Mouse (Mus musculus): Measurements from ENCODE around the gene Lsm4. TPM values are rescaled to one million over a fixed set of nuclear protein-coding genes. Genes with fewer than 3 reads are reported as not detected.

The Lsm4 gene
- 290 and 307 TPM in 2 replicates for polyA plus RNA-seq (2014; fragmentation: Nextera tagmentation; extraction: Ambion mirVana)

DNA sequence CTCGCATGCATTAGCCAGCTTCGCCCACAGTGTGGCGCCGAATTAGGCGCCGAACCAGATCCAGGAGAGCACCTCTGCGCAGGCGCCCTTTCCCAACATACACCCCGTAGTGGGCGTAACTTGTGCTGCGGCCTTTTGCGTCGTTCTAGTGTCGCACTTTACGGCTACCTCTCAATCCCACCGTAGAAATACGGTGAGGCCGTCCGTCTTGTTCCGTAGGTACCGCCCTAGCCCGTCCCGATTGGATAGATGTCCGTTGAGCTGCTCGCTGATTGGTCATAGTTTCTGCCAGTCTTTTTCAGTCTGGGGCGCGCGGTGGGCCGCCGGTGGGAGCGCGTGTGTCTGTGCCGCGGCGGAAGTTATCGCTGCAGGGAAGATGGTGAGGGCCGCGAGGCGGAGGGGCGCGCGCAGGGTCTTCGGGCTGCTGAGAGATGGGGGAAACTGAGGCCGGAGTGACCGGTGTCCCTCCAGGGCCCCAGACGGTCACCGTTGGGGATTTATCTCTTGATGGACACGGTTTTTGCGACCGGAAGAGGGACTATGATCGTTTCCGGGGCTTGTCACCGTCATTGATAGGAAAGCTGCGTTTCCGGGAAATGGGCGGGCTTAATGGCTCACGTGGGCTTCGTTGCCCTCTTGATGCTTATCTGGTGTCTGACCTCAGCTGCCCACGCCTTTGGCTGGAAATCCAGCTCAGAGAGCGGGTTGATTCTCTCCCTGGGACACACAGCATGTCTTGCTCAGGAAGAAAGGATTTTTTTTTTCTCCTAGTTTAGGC lies at the start of gene Lsm4:
Gene Lsm4 (plus strand): TSS at position 170 of the 778 bp plus-strand sequence.
- Histone ChIP-seq H3K4me3 (ENCODE audit: low read depth, low read length) (peak within 1 kb of the TSS; percentile 53), H3K4me2 (ENCODE audit: low read length) (peak within 1 kb of the TSS; percentile 73), H3K9me3 (ENCODE audit: control insufficient read depth, low read length) (no peaks in the 10 kb centered on the region), H3K9ac (ENCODE audit: low read length) (peak within 1 kb of the TSS; percentile 66), H3K4me1 (replicated peaks; ENCODE audit: control insufficient read depth, insufficient read depth, low read length) (peaks cover 19% of the 10 kb centered on the region), H3K27ac (ENCODE audit: low read depth) (peak within 1 kb of the TSS; percentile 93), H3K36me3 (ENCODE audit: control insufficient read depth, insufficient read depth, low read length) (peaks cover 18% of the 10 kb centered on the region), H3K27me3 (replicated peaks; ENCODE audit: control insufficient read depth, insufficient read depth, low read length) (no peaks in the 10 kb centered on the region)
- DNase-seq (ENCODE audit: low spot score) (peak; percentile 100), ATAC-seq (replicated peaks; ENCODE audit: low FRiP score, low TSS enrichment, low read depth) (peak; percentile 98)
- under 1% methylated on average over 60 of the region's 60 CpGs for WGBS

DNA sequence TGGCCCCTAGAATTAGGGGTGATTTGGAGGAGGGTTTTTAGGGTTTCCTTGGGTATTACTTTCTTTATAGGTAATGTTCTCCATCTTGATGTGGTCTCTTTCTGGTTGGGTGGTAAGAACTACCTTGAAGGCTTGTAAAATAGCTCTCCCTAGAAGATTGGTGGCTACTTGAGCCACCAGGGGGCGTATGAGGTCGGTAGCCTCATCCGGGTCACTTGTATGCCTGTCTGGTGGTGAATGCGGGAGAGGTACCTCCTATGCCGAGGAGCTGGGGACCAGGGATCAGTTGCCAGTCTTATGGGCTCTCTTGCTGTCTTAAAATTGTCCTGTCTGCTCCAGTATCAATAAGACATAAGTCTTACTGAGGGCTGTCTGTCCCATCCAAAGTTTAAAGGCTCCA lies 47.9 kb upstream of the Lsm4 start:
- DNase-seq (ENCODE audit: low spot score) = peak; percentile 78
- peaks cover 1% of the 10 kb centered on the region; the same call in 1 of the 2 replicates for H3K4me1 ChIP-seq (replicated peaks; ENCODE audit: control insufficient read depth, insufficient read depth, low read length)
- no peaks in the 10 kb centered on the region for H3K9me3 ChIP-seq (ENCODE audit: control insufficient read depth, low read length)
- no peak for ATAC-seq (replicated peaks; ENCODE audit: low FRiP score, low TSS enrichment, low read depth)
- H3K27ac ChIP-seq (ENCODE audit: low read depth) = no peak overlapping the region
- H3K4me3 ChIP-seq (ENCODE audit: low read depth, low read length) = no peak overlapping the region
- H3K4me2 ChIP-seq (ENCODE audit: low read length) = no peak overlapping the region
- H3K36me3 ChIP-seq (ENCODE audit: control insufficient read depth, insufficient read depth, low read length) = no peaks in the 10 kb centered on the region
- H3K9ac ChIP-seq (ENCODE audit: low read length) = no peak overlapping the region
- WGBS = 14% methylated on average over 5 of the region's 5 CpGs
- no peaks in the 10 kb centered on the region for H3K27me3 ChIP-seq (replicated peaks; ENCODE audit: control insufficient read depth, insufficient read depth, low read length)

DNA sequence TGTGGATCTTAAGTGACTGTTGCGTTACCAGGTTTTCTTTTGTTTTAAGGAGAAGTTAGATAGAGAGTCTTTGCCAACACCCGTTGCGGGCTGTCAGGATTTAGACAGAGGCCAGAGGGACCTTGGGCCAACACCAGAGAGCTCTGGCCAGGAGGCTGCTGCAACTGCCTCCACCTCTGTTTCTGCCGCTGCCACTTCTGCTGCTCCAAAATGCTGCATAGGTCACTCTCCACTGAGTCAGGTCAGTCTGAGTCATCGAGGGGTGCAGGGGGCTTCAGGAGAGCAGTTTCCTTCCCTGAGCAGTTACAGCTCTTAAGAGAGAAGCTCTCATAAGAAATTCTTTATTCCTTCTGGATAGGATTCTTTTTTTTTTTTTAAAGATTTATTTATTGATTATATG lies 46.0 kb upstream of the Lsm4 start:
- WGBS = 89% methylated on average over 5 of the region's 5 CpGs
- H3K36me3 ChIP-seq (ENCODE audit: control insufficient read depth, insufficient read depth, low read length) = no peaks in the 10 kb centered on the region
- no peaks in the 10 kb centered on the region for H3K27me3 ChIP-seq (replicated peaks; ENCODE audit: control insufficient read depth, insufficient read depth, low read length)
- DNase-seq (ENCODE audit: low spot score) (no peak), ATAC-seq (replicated peaks; ENCODE audit: low FRiP score, low TSS enrichment, low read depth) (no peak)
- no peaks in the 10 kb centered on the region for H3K9me3 ChIP-seq (ENCODE audit: control insufficient read depth, low read length)
- no peak overlapping the region for H3K9ac ChIP-seq (ENCODE audit: low read length)
- peaks cover 21% of the 10 kb centered on the region for H3K4me1 ChIP-seq (replicated peaks; ENCODE audit: control insufficient read depth, insufficient read depth, low read length)
- no peak overlapping the region for H3K4me3 ChIP-seq (ENCODE audit: low read depth, low read length)
- H3K4me2 ChIP-seq (ENCODE audit: low read length) = no peak overlapping the region
- no peak overlapping the region for H3K27ac ChIP-seq (ENCODE audit: low read depth)

DNA sequence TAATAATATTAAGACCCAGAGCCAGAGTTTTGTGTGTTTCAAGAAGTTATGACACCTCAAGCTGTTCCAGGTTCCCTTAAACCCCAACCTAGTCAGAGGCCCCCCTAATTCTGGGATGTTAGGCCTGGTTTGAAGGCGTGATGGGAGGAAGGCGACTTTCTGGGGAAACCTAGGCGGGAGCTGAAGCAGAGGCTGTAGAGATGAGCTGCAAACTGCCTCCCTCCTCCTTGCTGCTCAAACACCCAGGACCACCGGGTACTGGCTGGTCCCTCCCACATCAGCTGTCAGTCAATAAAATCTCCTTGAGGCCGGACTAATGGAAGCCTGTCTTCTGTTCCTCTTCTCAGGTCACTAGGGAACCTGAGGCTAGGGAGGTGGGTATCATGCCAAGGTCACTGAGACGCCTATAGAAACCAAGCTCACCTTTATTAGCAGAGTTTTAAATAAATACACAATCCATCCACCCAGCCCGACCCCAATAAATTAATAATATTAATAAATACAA lies 44.0 kb upstream of the Lsm4 start:
- 55% methylated on average over 7 of the region's 7 CpGs for WGBS
- no peaks in the 10 kb centered on the region for H3K36me3 ChIP-seq (ENCODE audit: control insufficient read depth, insufficient read depth, low read length)

DNA sequence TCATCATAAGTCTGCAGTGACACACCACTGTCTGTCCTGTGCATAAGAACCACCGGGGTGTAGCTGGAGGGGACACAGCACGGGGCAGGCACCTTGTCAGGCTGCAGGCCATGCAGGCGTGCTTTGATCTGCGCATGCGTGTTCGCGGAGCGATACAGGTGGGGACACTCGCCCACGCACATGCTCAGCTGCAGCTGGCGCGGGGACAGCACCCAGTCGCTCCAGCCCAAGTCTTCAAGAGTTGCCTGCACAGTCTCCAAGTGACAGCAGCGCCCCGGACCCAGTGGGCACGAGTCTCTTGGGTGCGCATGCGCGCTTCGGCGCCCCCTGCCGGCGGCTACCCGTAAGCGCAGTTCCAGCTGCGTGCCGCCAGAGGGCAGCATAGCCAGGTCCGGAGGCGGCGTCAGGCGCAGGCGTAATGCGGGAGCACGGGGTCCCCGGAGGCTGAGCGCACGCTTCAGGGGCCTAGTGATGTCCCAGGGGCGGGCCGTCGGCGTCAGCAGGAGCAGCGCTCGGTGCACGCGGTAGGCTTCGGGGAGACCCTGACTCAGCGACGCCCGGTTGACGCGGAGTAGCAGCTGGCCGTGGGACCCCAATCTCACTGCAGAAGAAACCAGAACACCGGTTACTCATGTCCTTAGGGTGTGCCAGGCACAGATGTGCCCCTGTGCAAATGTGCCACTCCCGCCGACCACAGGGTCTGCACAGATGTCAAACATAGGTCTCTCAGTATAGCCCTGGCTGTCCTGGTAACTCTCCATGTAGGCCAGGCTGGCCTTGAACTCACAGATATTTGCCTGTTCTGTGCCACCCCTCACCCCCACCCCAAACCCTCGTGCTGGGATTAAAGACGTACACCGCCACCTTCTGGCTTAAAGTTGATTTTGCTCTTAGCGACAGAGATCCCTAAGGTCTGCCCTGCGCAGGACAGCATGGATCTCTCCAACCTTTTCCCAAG lies 43.2 kb upstream of the Lsm4 start:
- DNase-seq (ENCODE audit: low spot score) = peak; percentile 98
- Histone ChIP-seq H3K4me1 (replicated peaks; ENCODE audit: control insufficient read depth, insufficient read depth, low read length) (peaks cover 23% of the 10 kb centered on the region), H3K36me3 (ENCODE audit: control insufficient read depth, insufficient read depth, low read length) (no peaks in the 10 kb centered on the region), H3K4me3 (ENCODE audit: low read depth, low read length) (peak overlapping the region; percentile 44), H3K9me3 (ENCODE audit: control insufficient read depth, low read length) (no peaks in the 10 kb centered on the region), H3K27me3 (replicated peaks; ENCODE audit: control insufficient read depth, insufficient read depth, low read length) (no peaks in the 10 kb centered on the region), H3K27ac (ENCODE audit: low read depth) (peak overlapping the region; percentile 28; the same call in 1 of the 2 replicates), H3K4me2 (ENCODE audit: low read length) (peak overlapping the region; percentile 71), H3K9ac (ENCODE audit: low read length) (peak overlapping the region; percentile 42)
- ATAC-seq (replicated peaks; ENCODE audit: low FRiP score, low TSS enrichment, low read depth) = peak; percentile 92
- 2% methylated on average over 60 of the region's 60 CpGs for WGBS

More for the DNA sequence above, 44.0 kb upstream of the Lsm4 start:
- H3K4me2 ChIP-seq (ENCODE audit: low read length) = peak overlapping the region; percentile 71
- no peak for DNase-seq (ENCODE audit: low spot score)
- no peaks in the 10 kb centered on the region for H3K9me3 ChIP-seq (ENCODE audit: control insufficient read depth, low read length)
- ATAC-seq (replicated peaks; ENCODE audit: low FRiP score, low TSS enrichment, low read depth) = no peak
- peak overlapping the region; percentile 28; the same call in 1 of the 2 replicates for H3K27ac ChIP-seq (ENCODE audit: low read depth)
- H3K4me1 ChIP-seq (replicated peaks; ENCODE audit: control insufficient read depth, insufficient read depth, low read length) = peaks cover 23% of the 10 kb centered on the region
- H3K27me3 ChIP-seq (replicated peaks; ENCODE audit: control insufficient read depth, insufficient read depth, low read length) = no peaks in the 10 kb centered on the region
- H3K9ac ChIP-seq (ENCODE audit: low read length) = no peak overlapping the region; the same call in 1 of the 2 replicates
- H3K4me3 ChIP-seq (ENCODE audit: low read depth, low read length) = peak overlapping the region; percentile 44; the same call in 1 of the 2 replicates

DNA sequence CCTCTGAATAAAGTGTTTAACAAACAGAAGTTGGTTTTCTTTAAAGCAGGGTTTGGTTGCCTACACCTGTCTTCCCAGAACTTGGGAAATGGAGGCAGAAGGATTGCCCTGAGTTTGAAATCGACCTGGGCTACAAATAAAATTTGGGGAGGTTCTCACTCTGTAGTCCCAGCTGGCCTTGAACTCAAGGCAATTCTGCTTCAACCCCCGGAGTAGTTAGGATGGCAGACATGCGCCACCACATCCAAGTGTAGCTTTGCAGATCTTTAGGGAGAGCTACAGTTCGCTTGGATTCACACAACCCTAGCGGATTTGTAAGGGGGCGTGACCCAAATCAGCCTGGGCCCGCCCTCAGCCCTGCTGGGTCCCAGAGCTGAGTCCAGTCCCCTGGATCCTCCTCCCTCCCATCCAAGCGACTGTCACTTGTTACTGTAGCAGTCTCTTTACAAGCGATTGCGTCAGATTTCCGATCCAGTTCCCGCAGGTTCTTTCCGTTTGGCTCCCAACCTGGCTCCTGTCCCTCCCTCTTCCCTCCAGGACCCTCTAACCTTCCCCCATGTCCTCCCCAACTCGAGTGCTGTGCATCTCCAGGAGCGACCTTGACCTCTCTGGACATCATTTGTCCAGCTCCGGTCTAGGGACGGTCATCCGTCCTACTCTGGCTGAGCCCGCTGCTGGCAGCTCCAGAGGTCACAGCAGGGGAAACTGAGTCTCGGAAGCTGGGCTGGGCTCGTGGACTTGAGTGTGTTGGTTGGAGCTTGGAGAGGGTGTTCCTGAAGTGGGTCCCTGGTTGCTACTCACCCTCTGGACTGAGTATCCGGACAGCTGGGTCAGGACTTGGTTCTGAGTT lies 42.3 kb upstream of the Lsm4 start:
- 16% methylated on average over 22 of the region's 22 CpGs for WGBS
- no peaks in the 10 kb centered on the region for H3K36me3 ChIP-seq (ENCODE audit: control insufficient read depth, insufficient read depth, low read length)
- peaks cover 23% of the 10 kb centered on the region for H3K4me1 ChIP-seq (replicated peaks; ENCODE audit: control insufficient read depth, insufficient read depth, low read length)
- peak overlapping the region; percentile 23; the same call in 1 of the 2 replicates for H3K4me3 ChIP-seq (ENCODE audit: low read depth, low read length)
- no peak overlapping the region for H3K27ac ChIP-seq (ENCODE audit: low read depth)
- H3K27me3 ChIP-seq (replicated peaks; ENCODE audit: control insufficient read depth, insufficient read depth, low read length) = no peaks in the 10 kb centered on the region
- ATAC-seq (replicated peaks; ENCODE audit: low FRiP score, low TSS enrichment, low read depth) (no peak), DNase-seq (ENCODE audit: low spot score) (peak; percentile 69)
- no peaks in the 10 kb centered on the region for H3K9me3 ChIP-seq (ENCODE audit: control insufficient read depth, low read length)
- H3K9ac ChIP-seq (ENCODE audit: low read length) = peak overlapping the region; percentile 10; the same call in 1 of the 2 replicates
- peak overlapping the region; percentile 71 for H3K4me2 ChIP-seq (ENCODE audit: low read length)

DNA sequence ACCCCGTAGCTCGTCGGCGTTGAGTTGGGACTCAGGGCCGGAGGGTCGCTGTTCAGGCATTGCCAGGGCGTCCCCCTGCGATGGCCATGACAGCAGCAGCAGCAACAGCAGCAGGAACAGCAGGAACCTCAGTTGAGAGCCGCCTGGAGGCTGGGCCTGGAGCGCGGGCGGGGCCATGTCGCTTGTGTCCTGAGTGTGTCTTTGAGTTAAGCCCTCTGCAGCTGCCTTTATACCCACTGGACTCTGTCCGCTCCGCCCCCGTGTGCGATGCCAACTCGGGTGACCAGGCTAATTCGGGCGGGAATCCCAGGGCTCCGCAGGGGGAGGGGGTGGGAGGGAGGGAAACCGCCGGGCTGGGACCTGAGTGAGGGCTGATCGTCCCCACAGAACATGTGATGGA lies 41.6 kb upstream of the Lsm4 start:
- ATAC-seq (replicated peaks; ENCODE audit: low FRiP score, low TSS enrichment, low read depth) (no peak), DNase-seq (ENCODE audit: low spot score) (peak; percentile 65)
- no peak overlapping the region for H3K27ac ChIP-seq (ENCODE audit: low read depth)
- no peaks in the 10 kb centered on the region for H3K27me3 ChIP-seq (replicated peaks; ENCODE audit: control insufficient read depth, insufficient read depth, low read length)
- peaks cover 23% of the 10 kb centered on the region for H3K4me1 ChIP-seq (replicated peaks; ENCODE audit: control insufficient read depth, insufficient read depth, low read length)
- WGBS = 22% methylated on average over 24 of the region's 24 CpGs
- no peaks in the 10 kb centered on the region for H3K9me3 ChIP-seq (ENCODE audit: control insufficient read depth, low read length)
- H3K9ac ChIP-seq (ENCODE audit: low read length) = no peak overlapping the region
- H3K36me3 ChIP-seq (ENCODE audit: control insufficient read depth, insufficient read depth, low read length) = no peaks in the 10 kb centered on the region
- H3K4me3 ChIP-seq (ENCODE audit: low read depth, low read length) = peak overlapping the region; percentile 23; the same call in 1 of the 2 replicates
- peak overlapping the region; percentile 71 for H3K4me2 ChIP-seq (ENCODE audit: low read length)

Measured in intestine, embryonic 14.5 days (tissue).